Mouse (Mus musculus): ENCODE data around the gene Smyd3. TPM values are rescaled to one million over a fixed set of nuclear protein-coding genes. Genes with fewer than 3 reads are reported as not detected.
A peak's percentile ranks its signal among the peaks of the same experiment; 100 is the strongest.

Gene Smyd3
- total and polyA plus RNA-seq, 3 experiments, result 3.5 to 19.4 (median 17.1) TPM

- Histone ChIP-seq H3K27me3 (ENCODE audit: insufficient read depth, low read length) (no peaks in the 10 kb centered on the region), H3K4me3 (ENCODE audit: low read depth, low read length) (no peak overlapping the region), H3K36me3 (replicated peaks) (peaks cover 70% of the 10 kb centered on the region), H3K4me1 (ENCODE audit: insufficient read depth, low read depth, low read length) (peaks cover 39% of the 10 kb centered on the region), H3K9me3 (replicated peaks) (no peaks in the 10 kb centered on the region)
- no peak for TF ChIP-seq TAL1 (conservative IDR thresholded peaks at IDR 0.05; ENCODE audit: low read depth, low read length)
- no peak for TF ChIP-seq GATA2 (IDR thresholded peaks at IDR 0.05; ENCODE audit: borderline replicate concordance, low read depth, low read length)
- no peak for TF ChIP-seq GATA1 (IDR thresholded peaks at IDR 0.05; ENCODE audit: borderline replicate concordance, low read length)
- no peak; the same call in 1 of the 2 replicates for TF ChIP-seq CTCF (IDR thresholded peaks at IDR 0.05; ENCODE audit: low read depth, low read length)
- no peak for TF ChIP-seq POLR2AphosphoS5 (IDR thresholded peaks at IDR 0.05; ENCODE audit: insufficient replicate concordance, low read depth, low read length)
- ATAC-seq (ENCODE audit: extremely low read depth, insufficient number of reproducible peaks, low FRiP score, poor library complexity, severe bottlenecking) (no peak), DNase-seq (ENCODE audit: low spot score) (no peak)
Observed at GRCm38 (mm10) chr1:179541502-179541901, 23.7 kb upstream of the Smyd3 start.

- no peak for DNase-seq (ENCODE audit: low spot score)
- Histone ChIP-seq H3K4me3 (ENCODE audit: low read depth, low read length) (no peak overlapping the region), H3K4me1 (ENCODE audit: insufficient read depth, low read depth, low read length) (peaks cover 35% of the 10 kb centered on the region), H3K36me3 (replicated peaks) (peaks cover 86% of the 10 kb centered on the region), H3K27me3 (ENCODE audit: insufficient read depth, low read length) (no peaks in the 10 kb centered on the region), H3K9me3 (replicated peaks) (no peaks in the 10 kb centered on the region)
- TF ChIP-seq CTCF (IDR thresholded peaks at IDR 0.05; ENCODE audit: low read depth, low read length), result no peak
- no peak for TF ChIP-seq GATA2 (IDR thresholded peaks at IDR 0.05; ENCODE audit: borderline replicate concordance, low read depth, low read length)
- no peak for TF ChIP-seq TAL1 (conservative IDR thresholded peaks at IDR 0.05; ENCODE audit: low read depth, low read length)
- no peak for TF ChIP-seq GATA1 (IDR thresholded peaks at IDR 0.05; ENCODE audit: borderline replicate concordance, low read length)
- no peak for TF ChIP-seq POLR2AphosphoS5 (IDR thresholded peaks at IDR 0.05; ENCODE audit: insufficient replicate concordance, low read depth, low read length)
- ATAC-seq (ENCODE audit: extremely low read depth, insufficient number of reproducible peaks, low FRiP score, poor library complexity, severe bottlenecking), result no peak
Observed at GRCm38 (mm10) chr1:179539887-179540286, 22.0 kb upstream of the Smyd3 start.

GRCm38 (mm10) chr1:179539054-179539453, 21.2 kb upstream of the Smyd3 start:
- peaks cover 28% of the 10 kb centered on the region for H3K4me1 ChIP-seq (ENCODE audit: insufficient read depth, low read depth, low read length)
- H3K36me3 ChIP-seq (replicated peaks), result peaks cover 89% of the 10 kb centered on the region
- H3K4me3 ChIP-seq (ENCODE audit: low read depth, low read length), result no peak overlapping the region
- no peak for TF ChIP-seq GATA2 (IDR thresholded peaks at IDR 0.05; ENCODE audit: borderline replicate concordance, low read depth, low read length)
- TF ChIP-seq TAL1 (conservative IDR thresholded peaks at IDR 0.05; ENCODE audit: low read depth, low read length), result no peak
- TF ChIP-seq POLR2AphosphoS5 (IDR thresholded peaks at IDR 0.05; ENCODE audit: insufficient replicate concordance, low read depth, low read length), result no peak
- no peak for TF ChIP-seq CTCF (IDR thresholded peaks at IDR 0.05; ENCODE audit: low read depth, low read length)
- TF ChIP-seq GATA1 (IDR thresholded peaks at IDR 0.05; ENCODE audit: borderline replicate concordance, low read length), result no peak
- H3K9me3 ChIP-seq (replicated peaks), result no peaks in the 10 kb centered on the region
- no peaks in the 10 kb centered on the region for H3K27me3 ChIP-seq (ENCODE audit: insufficient read depth, low read length)
- ATAC-seq (ENCODE audit: extremely low read depth, insufficient number of reproducible peaks, low FRiP score, poor library complexity, severe bottlenecking) (no peak), DNase-seq (ENCODE audit: low spot score) (no peak)

GRCm38 (mm10) chr1:179519901-179520300, 2.1 kb upstream of the Smyd3 start:
- TF ChIP-seq POLR2AphosphoS5 (IDR thresholded peaks at IDR 0.05; ENCODE audit: insufficient replicate concordance, low read depth, low read length) (no peak), TAL1 (conservative IDR thresholded peaks at IDR 0.05; ENCODE audit: low read depth, low read length) (no peak), GATA1 (IDR thresholded peaks at IDR 0.05; ENCODE audit: borderline replicate concordance, low read length) (no peak), CTCF (IDR thresholded peaks at IDR 0.05; ENCODE audit: low read depth, low read length) (no peak), GATA2 (IDR thresholded peaks at IDR 0.05; ENCODE audit: borderline replicate concordance, low read depth, low read length) (no peak)
- H3K4me3 ChIP-seq (ENCODE audit: low read depth, low read length), result no peak overlapping the region
- no peaks in the 10 kb centered on the region for H3K9me3 ChIP-seq (replicated peaks)
- H3K4me1 ChIP-seq (ENCODE audit: insufficient read depth, low read depth, low read length), result peaks cover 27% of the 10 kb centered on the region
- ATAC-seq (ENCODE audit: extremely low read depth, insufficient number of reproducible peaks, low FRiP score, poor library complexity, severe bottlenecking) (no peak), DNase-seq (ENCODE audit: low spot score) (no peak)
- no peaks in the 10 kb centered on the region for H3K27me3 ChIP-seq (ENCODE audit: insufficient read depth, low read length)
- H3K36me3 ChIP-seq (replicated peaks), result peaks cover 5% of the 10 kb centered on the region

GRCm38 (mm10) chr1:179516941-179517712, 714 bp downstream of the Smyd3 start:
- Histone ChIP-seq H3K36me3 (replicated peaks) (peaks cover 19% of the 10 kb centered on the region), H3K27me3 (ENCODE audit: insufficient read depth, low read length) (no peaks in the 10 kb centered on the region), H3K4me1 (ENCODE audit: insufficient read depth, low read depth, low read length) (peaks cover 29% of the 10 kb centered on the region), H3K9me3 (replicated peaks) (no peaks in the 10 kb centered on the region), H3K4me3 (ENCODE audit: low read depth, low read length) (peak overlapping the region; percentile 98)
- DNase-seq (ENCODE audit: low spot score) (peak; percentile 44), ATAC-seq (ENCODE audit: extremely low read depth, insufficient number of reproducible peaks, low FRiP score, poor library complexity, severe bottlenecking) (peak; percentile 48)
- TF ChIP-seq CTCF (IDR thresholded peaks at IDR 0.05; ENCODE audit: low read depth, low read length), result no peak
- TF ChIP-seq TAL1 (conservative IDR thresholded peaks at IDR 0.05; ENCODE audit: low read depth, low read length), result no peak

- H3K4me1 ChIP-seq (ENCODE audit: insufficient read depth, low read depth, low read length), result peaks cover 18% of the 10 kb centered on the region
- TF ChIP-seq GATA1 (IDR thresholded peaks at IDR 0.05; ENCODE audit: borderline replicate concordance, low read length) (no peak), TAL1 (conservative IDR thresholded peaks at IDR 0.05; ENCODE audit: low read depth, low read length) (no peak), GATA2 (IDR thresholded peaks at IDR 0.05; ENCODE audit: borderline replicate concordance, low read depth, low read length) (no peak), CTCF (IDR thresholded peaks at IDR 0.05; ENCODE audit: low read depth, low read length) (no peak), POLR2AphosphoS5 (IDR thresholded peaks at IDR 0.05; ENCODE audit: insufficient replicate concordance, low read depth, low read length) (no peak)
- H3K9me3 ChIP-seq (replicated peaks), result no peaks in the 10 kb centered on the region
- ATAC-seq (ENCODE audit: extremely low read depth, insufficient number of reproducible peaks, low FRiP score, poor library complexity, severe bottlenecking) (no peak), DNase-seq (ENCODE audit: low spot score) (no peak)
- H3K4me3 ChIP-seq (ENCODE audit: low read depth, low read length), result no peak overlapping the region
- no peaks in the 10 kb centered on the region for H3K27me3 ChIP-seq (ENCODE audit: insufficient read depth, low read length)
- H3K36me3 ChIP-seq (replicated peaks), result peaks cover 46% of the 10 kb centered on the region
Observed at GRCm38 (mm10) chr1:179511895-179512294, 5.9 kb downstream of the Smyd3 start.

Measured in G1E (cell line).